Mouse (Mus musculus) forebrain, embryonic 14.5 days (tissue): ENCODE measurements around the gene Dok3. TPM values are rescaled to one million over a fixed set of nuclear protein-coding genes. Genes with fewer than 3 reads are reported as not detected.

Experiments
- ATAC-seq: fragments of 200-750 bp; cut with Nextera tagmentation; 2 replicates; pipeline ENCODE4 v1.8.0; 2017; ENCODE audit warnings: mild to moderate bottlenecking, moderate library complexity
- DNase-seq: peaks from one replicate; pipeline ENCODE4 v3.0.0-alpha.2; 2015; ENCODE audit warnings: low spot score
- H3K27ac ChIP-seq: fragments of 300-500 bp; sonication (generic); 2 replicates; pipeline ENCODE4 v1.5.1; 2014; ENCODE audit warnings: low read depth, mild to moderate bottlenecking, control low read depth, low read length, moderate library complexity
- H3K27me3 ChIP-seq: fragments of 300-500 bp; sonication (generic); replicated peaks from 2 replicates; pipeline ENCODE4 v1.6.1; 2014; ENCODE audit warnings: low read length, control low read depth, mixed read lengths; ENCODE audit not compliant: control insufficient read depth, insufficient read depth
- H3K36me3 ChIP-seq: fragments of 300-500 bp; sonication (generic); 2 replicates; pipeline ENCODE4 v1.6.1; 2014; ENCODE audit warnings: low read length, control low read depth; ENCODE audit not compliant: control insufficient read depth, insufficient read depth
- H3K4me1 ChIP-seq: fragments of 300-500 bp; sonication (generic); 2 replicates; pipeline ENCODE4 v1.6.1; 2014; ENCODE audit warnings: antibody characterized with exemption, low read length, control low read depth; ENCODE audit not compliant: control insufficient read depth, insufficient read depth
- H3K4me2 ChIP-seq: fragments of 300-500 bp; sonication (generic); 2 replicates; pipeline ENCODE4 v1.6.1; 2014; ENCODE audit warnings: mild to moderate bottlenecking, control low read depth, low read length
- H3K4me3 ChIP-seq: fragments of 300-500 bp; sonication (generic); 2 replicates; pipeline ENCODE4 v1.5.1; 2014; ENCODE audit warnings: low read depth, low read length, control low read depth
- H3K9ac ChIP-seq: fragments of 300-500 bp; sonication (generic); 2 replicates; pipeline ENCODE4 v1.6.1; 2014; ENCODE audit warnings: mild to moderate bottlenecking, low read length, control low read depth, moderate library complexity
- H3K9me3 ChIP-seq: fragments of 300-500 bp; sonication (generic); replicated peaks from 2 replicates; pipeline ENCODE4 v1.6.1; 2016; ENCODE audit warnings: low read length, control low read depth, mixed read lengths; ENCODE audit not compliant: control insufficient read depth
- WGBS: fragments of 180-500 bp; shearing (Covaris S2); extraction: QIAGEN DNeasy Blood & Tissue Kit; methylation state at CpG from one replicate; pipeline ENCODE4 v1.1.7; 2014; 5-methylcytosine and 5-hydroxymethylcytosine counted together
- polyA plus RNA-seq: library from polyadenylated mRNA; unstranded; fragments of >200 nt; fragmentation: Nextera tagmentation; extraction: Ambion mirVana; gene quantifications from 2 replicates; pipeline ENCODE4 v1.2.1, GENCODE M21; 2014

Dok3 gene
- polyA plus RNA-seq, 1 experiment from 2014 or later: 1.4 TPM

GRCm38 (mm10) chr13:55548426-55548825 is 19.3 kb upstream of the Dok3 start:
- Histone ChIP-seq H3K27ac (no peak overlapping the region), H3K9me3 (no peaks in the 10 kb centered on the region), H3K27me3 (no peaks in the 10 kb centered on the region), H3K4me1 (no peaks in the 10 kb centered on the region), H3K9ac (no peak overlapping the region), H3K36me3 (peaks cover 98% of the 10 kb centered on the region), H3K4me2 (no peak overlapping the region), H3K4me3 (no peak overlapping the region)
- ATAC-seq (no peak), DNase-seq (no peak)
- 96% methylated on average over 5 of the region's 5 CpGs for WGBS

- Histone ChIP-seq H3K4me2 (no peak overlapping the region), H3K4me1 (no peaks in the 10 kb centered on the region), H3K27ac (no peak overlapping the region), H3K9ac (no peak overlapping the region), H3K4me3 (no peak overlapping the region), H3K36me3 (peaks cover 99% of the 10 kb centered on the region), H3K9me3 (no peaks in the 10 kb centered on the region), H3K27me3 (no peaks in the 10 kb centered on the region)
- ATAC-seq (no peak), DNase-seq (no peak)
- WGBS: 92% methylated on average over 2 of the region's 2 CpGs
Measured at GRCm38 (mm10) chr13:55547916-55548315, 18.8 kb upstream of the Dok3 start.

- Histone ChIP-seq H3K27ac (no peak overlapping the region), H3K4me1 (no peaks in the 10 kb centered on the region), H3K36me3 (peaks cover 99% of the 10 kb centered on the region), H3K9me3 (no peaks in the 10 kb centered on the region), H3K4me3 (no peak overlapping the region), H3K9ac (no peak overlapping the region), H3K27me3 (no peaks in the 10 kb centered on the region), H3K4me2 (no peak overlapping the region)
- WGBS: 94% methylated on average over 6 of the region's 6 CpGs
- ATAC-seq: no peak
- no peak for DNase-seq
Measured at GRCm38 (mm10) chr13:55544792-55545191, 15.7 kb upstream of the Dok3 start.

GRCm38 (mm10) chr13:55543447-55543846 is 14.4 kb upstream of the Dok3 start:
- Histone ChIP-seq H3K27ac (no peak overlapping the region), H3K9me3 (no peaks in the 10 kb centered on the region), H3K27me3 (no peaks in the 10 kb centered on the region), H3K4me1 (no peaks in the 10 kb centered on the region), H3K4me3 (no peak overlapping the region), H3K9ac (no peak overlapping the region), H3K36me3 (peaks cover 99% of the 10 kb centered on the region), H3K4me2 (no peak overlapping the region)
- ATAC-seq: no peak
- no peak for DNase-seq
- WGBS: 91% methylated on average over 8 of the region's 8 CpGs

- Histone ChIP-seq H3K36me3 (peaks cover 99% of the 10 kb centered on the region), H3K9ac (no peak overlapping the region), H3K27ac (no peak overlapping the region), H3K4me1 (no peaks in the 10 kb centered on the region), H3K27me3 (no peaks in the 10 kb centered on the region), H3K4me2 (no peak overlapping the region), H3K4me3 (no peak overlapping the region), H3K9me3 (no peaks in the 10 kb centered on the region)
- DNase-seq (no peak), ATAC-seq (no peak)
- 89% methylated on average over 4 of the region's 4 CpGs for WGBS
Measured at GRCm38 (mm10) chr13:55542891-55543290, 13.8 kb upstream of the Dok3 start.

- Histone ChIP-seq H3K9me3 (no peaks in the 10 kb centered on the region), H3K27ac (no peak overlapping the region), H3K4me2 (no peak overlapping the region), H3K4me3 (no peak overlapping the region), H3K4me1 (no peaks in the 10 kb centered on the region), H3K36me3 (peaks cover 86% of the 10 kb centered on the region), H3K27me3 (no peaks in the 10 kb centered on the region), H3K9ac (no peak overlapping the region)
- DNase-seq: no peak
- ATAC-seq: no peak
- WGBS: 88% methylated on average over 2 of the region's 2 CpGs
Measured at GRCm38 (mm10) chr13:55540933-55541332, 11.8 kb upstream of the Dok3 start.

GRCm38 (mm10) chr13:55536194-55537175 is 7.4 kb upstream of the Dok3 start, which contains the start of gene Ddx41:
Gene Ddx41 (minus strand): TSS chr13:55536658.
- Histone ChIP-seq H3K9ac (peak within 1 kb of the TSS; percentile 77), H3K4me1 (peaks cover 7% of the 10 kb centered on the region; the same call in 1 of the 2 replicates), H3K4me3 (peak within 1 kb of the TSS; percentile 77), H3K27ac (peak within 1 kb of the TSS; percentile 58), H3K9me3 (no peaks in the 10 kb centered on the region), H3K4me2 (peak within 1 kb of the TSS; percentile 87), H3K27me3 (no peaks in the 10 kb centered on the region), H3K36me3 (peaks cover 78% of the 10 kb centered on the region)
- WGBS: 1% methylated on average over 69 of the region's 70 CpGs
- ATAC-seq: peak; percentile 99
- DNase-seq: peak; percentile 100

GRCm38 (mm10) chr13:55535796-55536193 is 6.7 kb upstream of the Dok3 start:
- Histone ChIP-seq H3K4me3 (peak overlapping the region; percentile 77), H3K9me3 (no peaks in the 10 kb centered on the region), H3K9ac (peak overlapping the region; percentile 77), H3K27ac (0 out of 2 replicates have a peak overlapping the region, but pooled peaks have one; percentile 41), H3K36me3 (peaks cover 78% of the 10 kb centered on the region), H3K4me1 (peaks cover 7% of the 10 kb centered on the region; the same call in 1 of the 2 replicates), H3K4me2 (peak overlapping the region; percentile 87), H3K27me3 (no peaks in the 10 kb centered on the region)
- ATAC-seq (no peak), DNase-seq (no peak)
- 20% methylated on average over 17 of the region's 17 CpGs for WGBS

- DNase-seq: no peak
- H3K9me3 ChIP-seq: no peaks in the 10 kb centered on the region
- H3K27ac ChIP-seq: no peak overlapping the region
- H3K4me3 ChIP-seq: peak overlapping the region; percentile 77
- 95% methylated on average over 15 of the region's 15 CpGs for WGBS
- peaks cover 78% of the 10 kb centered on the region for H3K36me3 ChIP-seq
- H3K4me1 ChIP-seq: peaks cover 7% of the 10 kb centered on the region; the same call in 1 of the 2 replicates
- H3K27me3 ChIP-seq: no peaks in the 10 kb centered on the region
- no peak for ATAC-seq
- H3K4me2 ChIP-seq: peak overlapping the region; percentile 87
- no peak overlapping the region for H3K9ac ChIP-seq
Measured at GRCm38 (mm10) chr13:55535191-55535590, 6.1 kb upstream of the Dok3 start.
